Mouse (Mus musculus) adipose tissue, adult 10 weeks (tissue): Measurements from ENCODE around the gene Ift52. TPM values are rescaled to one million over a fixed set of nuclear protein-coding genes. Genes with fewer than 3 reads are reported as not detected.

ENCODE experiments used
- polyA plus RNA-seq: library from polyadenylated mRNA; stranded (reverse); fragments of 350-450 nt; fragmentation: Illumina TruSeq; extraction: RNeasy Lipid Tissue Mini Kit (QIAGEN cat#74804); gene quantifications from one replicate; pipeline ENCODE4 v1.2.3, GENCODE M21; 2014; ENCODE audit warnings: low read depth, low replicate concordance

The Ift52 gene
- 49.4 TPM for polyA plus RNA-seq

GRCm38 (mm10) chr2:163016916-163017743 lies at the start of gene Ift52:
Ift52 (plus strand) TSS chr2:163017354.

GRCm38 (mm10) chr2:162987218-162987617 lies 29.9 kb upstream of the Ift52 start, which contains the start of gene Sgk2:
Sgk2 (plus strand) TSS chr2:162987330.

GRCm38 (mm10) chr2:163054335-163054840 lies 37.2 kb downstream of the Ift52 start, which contains the start of gene Mybl2:
Mybl2 (plus strand) TSS chr2:163054687.

GRCm38 (mm10) chr2:163087728-163088127 lies 70.6 kb downstream of the Ift52 start, which contains the start of gene Gtsf1l:
Gtsf1l (minus strand) TSS chr2:163087855.

Other genes with a start within 250 kb of the Ift52 start
- 159 TPM for gene Srsf6, start 85.8 kb upstream of the Ift52 start, polyA plus RNA-seq
- 0.15 TPM for gene L3mbtl1, start 73.9 kb upstream of the Ift52 start, polyA plus RNA-seq
- gene Sgk2, start 30.0 kb upstream of the Ift52 start, polyA plus RNA-seq, result not detected
- 2.0 TPM for gene Mybl2, start 37.3 kb downstream of the Ift52 start, polyA plus RNA-seq
- gene Gtsf1l, start 70.5 kb downstream of the Ift52 start, polyA plus RNA-seq, result 7.7 TPM
- 1.2 TPM for gene Tox2, start 185.8 kb downstream of the Ift52 start, polyA plus RNA-seq